Mouse (Mus musculus) heart, adult 2 months (tissue): Measurements from ENCODE around the gene Srgap1.

Experiments used
- CTCF ChIP-seq: fragments of 200-600 bp; IDR thresholded peaks from 2 replicates; pipeline ENCODE4 v1.8.1; 2022; ENCODE audit warnings: antibody characterized with exemption, mild to moderate bottlenecking, moderate library complexity
- POLR2A ChIP-seq: fragments of 200-500 bp; IDR thresholded peaks from 2 replicates; pipeline ENCODE4 v1.6.1; 2011; ENCODE audit warnings: mild to moderate bottlenecking, low read depth, low read length, control low read depth; ENCODE audit not compliant: insufficient read depth

DNA sequence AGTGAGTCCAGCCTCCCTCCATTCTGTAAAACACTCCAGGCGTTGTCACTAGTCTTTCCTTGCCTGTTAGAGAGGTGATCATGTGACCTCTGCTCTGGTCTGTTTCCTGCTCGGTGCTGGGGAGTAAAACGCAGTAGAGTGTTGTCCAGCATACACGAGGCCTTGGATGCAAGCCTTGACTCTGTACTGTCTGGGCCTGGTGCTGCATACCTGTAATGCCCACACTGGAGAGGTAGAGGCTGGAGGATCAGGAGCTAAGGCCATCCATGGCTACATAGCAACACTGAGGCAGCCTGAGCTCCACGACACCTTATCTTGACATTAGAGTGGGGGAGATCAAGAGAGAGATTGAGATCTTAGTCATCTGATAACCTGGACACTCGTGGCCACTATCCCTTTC, 44.2 kb downstream of the Srgap1 start:
- TF ChIP-seq CTCF = no peak
- TF ChIP-seq POLR2A = no peak
